Mouse (Mus musculus): ENCODE measurements around the gene Sema4d. TPM values are rescaled to one million over a fixed set of nuclear protein-coding genes. Genes with fewer than 3 reads are reported as not detected.

The Sema4d gene
- polyA plus RNA-seq, 1 experiment from 2014 or later, result 11.5 TPM

GRCm38 (mm10) chr13:51745862-51746261, 47.7 kb downstream of the Sema4d start:
- Histone ChIP-seq H3K36me3 (ENCODE audit: control insufficient read depth, insufficient read depth, low read length) (no peaks in the 10 kb centered on the region), H3K4me2 (ENCODE audit: low read length) (no peak overlapping the region), H3K27ac (replicated peaks; ENCODE audit: low read depth, low read length) (no peak overlapping the region), H3K9me3 (ENCODE audit: control insufficient read depth, low read length) (no peaks in the 10 kb centered on the region), H3K9ac (replicated peaks; ENCODE audit: low read length) (no peak overlapping the region), H3K4me3 (replicated peaks; ENCODE audit: low read depth, low read length) (no peak overlapping the region), H3K4me1 (ENCODE audit: control insufficient read depth, insufficient read depth, low read length) (no peaks in the 10 kb centered on the region), H3K27me3 (ENCODE audit: control insufficient read depth, insufficient read depth, low read length) (no peaks in the 10 kb centered on the region)
- WGBS, result 71% methylated on average over 5 of the region's 5 CpGs
- no peak for DNase-seq
- no peak for ATAC-seq (ENCODE audit: low FRiP score, low TSS enrichment)

- no peak overlapping the region for H3K9ac ChIP-seq (replicated peaks; ENCODE audit: low read length)
- no peak overlapping the region for H3K27ac ChIP-seq (replicated peaks; ENCODE audit: low read depth, low read length)
- H3K4me1 ChIP-seq (ENCODE audit: control insufficient read depth, insufficient read depth, low read length), result no peaks in the 10 kb centered on the region
- ATAC-seq (ENCODE audit: low FRiP score, low TSS enrichment), result no peak
- no peak for DNase-seq
- WGBS, result 61% methylated on average over 3 of the region's 3 CpGs
- no peak overlapping the region for H3K4me3 ChIP-seq (replicated peaks; ENCODE audit: low read depth, low read length)
- no peaks in the 10 kb centered on the region for H3K9me3 ChIP-seq (ENCODE audit: control insufficient read depth, low read length)
- H3K4me2 ChIP-seq (ENCODE audit: low read length), result no peak overlapping the region
- H3K27me3 ChIP-seq (ENCODE audit: control insufficient read depth, insufficient read depth, low read length), result no peaks in the 10 kb centered on the region
- H3K36me3 ChIP-seq (ENCODE audit: control insufficient read depth, insufficient read depth, low read length), result no peaks in the 10 kb centered on the region
These were observed 49.7 kb downstream of the Sema4d start for GRCm38 (mm10) chr13:51743855-51744254.

GRCm38 (mm10) chr13:51742551-51743052, 50.9 kb downstream of the Sema4d start:
- DNase-seq (no peak), ATAC-seq (ENCODE audit: low FRiP score, low TSS enrichment) (no peak)
- Histone ChIP-seq H3K9me3 (ENCODE audit: control insufficient read depth, low read length) (no peaks in the 10 kb centered on the region), H3K27ac (replicated peaks; ENCODE audit: low read depth, low read length) (no peak overlapping the region), H3K9ac (replicated peaks; ENCODE audit: low read length) (no peak overlapping the region), H3K4me3 (replicated peaks; ENCODE audit: low read depth, low read length) (no peak overlapping the region), H3K36me3 (ENCODE audit: control insufficient read depth, insufficient read depth, low read length) (no peaks in the 10 kb centered on the region), H3K27me3 (ENCODE audit: control insufficient read depth, insufficient read depth, low read length) (no peaks in the 10 kb centered on the region), H3K4me2 (ENCODE audit: low read length) (no peak overlapping the region), H3K4me1 (ENCODE audit: control insufficient read depth, insufficient read depth, low read length) (peaks cover 3% of the 10 kb centered on the region; the same call in 1 of the 2 replicates)
- WGBS, result 88% methylated on average over 10 of the region's 10 CpGs

- no peaks in the 10 kb centered on the region for H3K36me3 ChIP-seq (ENCODE audit: control insufficient read depth, insufficient read depth, low read length)
- H3K4me3 ChIP-seq (replicated peaks; ENCODE audit: low read depth, low read length), result no peak overlapping the region
- no peaks in the 10 kb centered on the region for H3K27me3 ChIP-seq (ENCODE audit: control insufficient read depth, insufficient read depth, low read length)
- H3K9me3 ChIP-seq (ENCODE audit: control insufficient read depth, low read length), result no peaks in the 10 kb centered on the region
- 94% methylated on average over 5 of the region's 5 CpGs for WGBS
- no peak overlapping the region for H3K4me2 ChIP-seq (ENCODE audit: low read length)
- ATAC-seq (ENCODE audit: low FRiP score, low TSS enrichment) (no peak), DNase-seq (no peak)
- peaks cover 3% of the 10 kb centered on the region; the same call in 1 of the 2 replicates for H3K4me1 ChIP-seq (ENCODE audit: control insufficient read depth, insufficient read depth, low read length)
- no peak overlapping the region for H3K9ac ChIP-seq (replicated peaks; ENCODE audit: low read length)
- no peak overlapping the region for H3K27ac ChIP-seq (replicated peaks; ENCODE audit: low read depth, low read length)
These were observed 52.8 kb downstream of the Sema4d start for GRCm38 (mm10) chr13:51740776-51741175.

DNA sequence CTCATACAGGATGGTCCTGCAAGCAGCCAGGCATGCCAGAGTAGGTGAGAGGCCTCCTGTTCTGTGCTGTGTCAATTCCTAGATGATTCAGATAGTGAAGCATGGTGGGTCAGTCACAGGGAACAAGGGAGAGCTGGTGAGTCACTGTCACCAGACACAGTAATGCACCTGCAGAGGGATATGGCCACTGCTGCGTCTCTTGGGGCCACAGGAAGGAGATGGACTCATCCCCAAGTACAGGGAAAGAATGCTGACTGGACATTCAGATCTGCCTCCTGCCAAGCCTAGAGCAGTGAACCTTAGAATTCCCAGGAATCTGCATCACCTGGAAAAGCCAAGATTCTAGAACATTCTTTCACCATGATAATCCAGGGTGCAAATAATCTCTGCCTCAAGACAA, 53.8 kb downstream of the Sema4d start:
- no peaks in the 10 kb centered on the region for H3K27me3 ChIP-seq (ENCODE audit: control insufficient read depth, insufficient read depth, low read length)
- no peak overlapping the region for H3K9ac ChIP-seq (replicated peaks; ENCODE audit: low read length)
- DNase-seq (no peak), ATAC-seq (ENCODE audit: low FRiP score, low TSS enrichment) (no peak)
- H3K4me1 ChIP-seq (ENCODE audit: control insufficient read depth, insufficient read depth, low read length), result peaks cover 3% of the 10 kb centered on the region; the same call in 1 of the 2 replicates
- H3K27ac ChIP-seq (replicated peaks; ENCODE audit: low read depth, low read length), result no peak overlapping the region
- no peak overlapping the region for H3K4me3 ChIP-seq (replicated peaks; ENCODE audit: low read depth, low read length)
- 90% methylated on average over 1 of the region's 1 CpGs for WGBS
- H3K4me2 ChIP-seq (ENCODE audit: low read length), result no peak overlapping the region
- no peaks in the 10 kb centered on the region for H3K36me3 ChIP-seq (ENCODE audit: control insufficient read depth, insufficient read depth, low read length)
- H3K9me3 ChIP-seq (ENCODE audit: control insufficient read depth, low read length), result no peaks in the 10 kb centered on the region

DNA sequence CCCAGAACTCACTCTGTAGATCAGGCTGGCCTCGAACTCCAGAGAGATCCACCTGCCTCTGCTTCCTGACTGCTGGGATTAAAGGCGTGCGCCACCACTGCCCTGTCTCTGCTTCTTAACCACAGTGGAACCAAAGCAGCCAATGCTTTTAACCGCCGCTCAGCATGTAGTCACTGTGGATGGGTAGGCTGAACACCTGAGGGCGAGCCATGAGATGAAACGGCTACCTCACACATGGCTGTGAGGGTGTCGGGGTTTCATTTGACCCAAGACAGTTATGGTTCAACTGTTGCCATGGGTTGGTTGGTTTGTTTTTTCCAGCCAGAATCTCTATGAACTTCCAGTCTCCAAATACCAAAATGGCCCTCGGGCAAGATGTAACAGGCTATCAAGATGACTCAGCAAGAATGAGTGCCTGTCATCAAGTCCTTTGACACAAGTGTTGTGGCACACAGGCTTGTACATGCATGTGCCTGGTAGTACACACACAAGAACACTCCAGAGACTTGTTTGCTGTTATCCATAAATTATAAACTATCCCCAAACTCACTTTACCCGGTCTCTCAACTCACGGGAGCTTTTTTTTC, 54.9 kb downstream of the Sema4d start:
- Histone ChIP-seq H3K4me1 (ENCODE audit: control insufficient read depth, insufficient read depth, low read length) (peaks cover 3% of the 10 kb centered on the region; the same call in 1 of the 2 replicates), H3K27ac (replicated peaks; ENCODE audit: low read depth, low read length) (no peak overlapping the region), H3K9me3 (ENCODE audit: control insufficient read depth, low read length) (no peaks in the 10 kb centered on the region), H3K27me3 (ENCODE audit: control insufficient read depth, insufficient read depth, low read length) (no peaks in the 10 kb centered on the region), H3K36me3 (ENCODE audit: control insufficient read depth, insufficient read depth, low read length) (no peaks in the 10 kb centered on the region), H3K4me2 (ENCODE audit: low read length) (no peak overlapping the region), H3K4me3 (replicated peaks; ENCODE audit: low read depth, low read length) (no peak overlapping the region), H3K9ac (replicated peaks; ENCODE audit: low read length) (no peak overlapping the region)
- no peak for ATAC-seq (ENCODE audit: low FRiP score, low TSS enrichment)
- WGBS, result 96% methylated on average over 11 of the region's 11 CpGs
- no peak for DNase-seq

GRCm38 (mm10) chr13:51737949-51738513, 55.5 kb downstream of the Sema4d start:
- DNase-seq, result no peak
- no peak for ATAC-seq (ENCODE audit: low FRiP score, low TSS enrichment)
- WGBS, result 49% methylated on average over 6 of the region's 6 CpGs
- no peaks in the 10 kb centered on the region for H3K27me3 ChIP-seq (ENCODE audit: control insufficient read depth, insufficient read depth, low read length)
- H3K4me2 ChIP-seq (ENCODE audit: low read length), result no peak overlapping the region
- no peaks in the 10 kb centered on the region for H3K36me3 ChIP-seq (ENCODE audit: control insufficient read depth, insufficient read depth, low read length)
- H3K4me1 ChIP-seq (ENCODE audit: control insufficient read depth, insufficient read depth, low read length), result peaks cover 3% of the 10 kb centered on the region; the same call in 1 of the 2 replicates
- no peaks in the 10 kb centered on the region for H3K9me3 ChIP-seq (ENCODE audit: control insufficient read depth, low read length)
- H3K9ac ChIP-seq (replicated peaks; ENCODE audit: low read length), result no peak overlapping the region
- H3K27ac ChIP-seq (replicated peaks; ENCODE audit: low read depth, low read length), result no peak overlapping the region
- H3K4me3 ChIP-seq (replicated peaks; ENCODE audit: low read depth, low read length), result no peak overlapping the region

DNA sequence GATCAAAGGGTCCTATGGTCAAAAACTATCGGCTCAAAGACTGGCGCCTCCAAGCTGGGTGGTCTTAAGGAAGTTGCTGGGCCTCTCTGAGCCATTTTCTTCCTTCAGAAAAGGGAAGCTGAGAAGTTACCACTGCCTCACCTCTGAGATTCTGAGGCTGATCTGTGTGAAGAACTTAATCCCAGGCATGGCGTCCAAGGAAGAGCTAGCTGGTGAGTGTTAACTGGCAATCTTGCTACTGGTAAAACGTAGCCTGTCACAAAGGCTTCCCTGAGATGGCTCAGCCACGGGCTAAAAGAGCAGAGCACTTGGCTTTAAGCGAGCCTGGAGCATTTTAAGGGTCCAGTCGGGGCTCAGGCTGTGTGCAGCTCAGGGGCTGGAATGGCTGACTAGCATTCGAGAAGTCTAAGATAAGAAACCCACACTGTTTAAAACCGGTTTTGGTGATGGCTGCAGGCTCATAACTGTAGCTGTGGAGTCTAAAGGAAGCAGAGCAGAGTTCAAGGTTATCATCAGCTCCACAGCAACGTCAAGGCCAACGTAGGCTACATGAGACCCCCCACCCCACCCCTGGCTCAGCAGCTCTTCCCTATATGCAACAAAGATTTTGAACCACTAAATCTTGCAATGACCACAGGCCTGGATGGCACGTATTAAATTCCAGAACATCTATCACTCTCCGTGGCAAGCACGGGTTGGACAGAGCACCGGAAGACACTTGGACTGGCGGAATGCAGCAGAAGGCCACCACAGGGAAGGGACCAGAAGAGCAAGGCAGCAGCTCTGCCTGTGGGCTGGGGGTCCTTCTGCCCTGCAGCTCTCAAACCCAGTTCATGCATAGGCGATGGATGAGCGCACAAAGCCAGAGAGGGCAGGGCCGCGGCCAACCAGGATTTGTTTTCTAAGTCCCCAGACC, 56.3 kb downstream of the Sema4d start:
- WGBS, result 62% methylated on average over 20 of the region's 20 CpGs
- Histone ChIP-seq H3K4me1 (ENCODE audit: control insufficient read depth, insufficient read depth, low read length) (peaks cover 3% of the 10 kb centered on the region), H3K9me3 (ENCODE audit: control insufficient read depth, low read length) (no peaks in the 10 kb centered on the region), H3K9ac (replicated peaks; ENCODE audit: low read length) (no peak overlapping the region), H3K4me3 (replicated peaks; ENCODE audit: low read depth, low read length) (no peak overlapping the region), H3K4me2 (ENCODE audit: low read length) (no peak overlapping the region), H3K36me3 (ENCODE audit: control insufficient read depth, insufficient read depth, low read length) (no peaks in the 10 kb centered on the region), H3K27ac (replicated peaks; ENCODE audit: low read depth, low read length) (no peak overlapping the region), H3K27me3 (ENCODE audit: control insufficient read depth, insufficient read depth, low read length) (no peaks in the 10 kb centered on the region)
- ATAC-seq (ENCODE audit: low FRiP score, low TSS enrichment) (no peak), DNase-seq (no peak)

Data from midbrain, embryonic 14.5 days (tissue).